Mouse (Mus musculus): ENCODE results near the gene Cdk5r1. TPM values are rescaled to one million over a fixed set of nuclear protein-coding genes. Genes with fewer than 3 reads are reported as not detected.

The Cdk5r1 gene
- polyA plus RNA-seq, 1 experiment from 2014 or later, result 1.5 TPM

DNA sequence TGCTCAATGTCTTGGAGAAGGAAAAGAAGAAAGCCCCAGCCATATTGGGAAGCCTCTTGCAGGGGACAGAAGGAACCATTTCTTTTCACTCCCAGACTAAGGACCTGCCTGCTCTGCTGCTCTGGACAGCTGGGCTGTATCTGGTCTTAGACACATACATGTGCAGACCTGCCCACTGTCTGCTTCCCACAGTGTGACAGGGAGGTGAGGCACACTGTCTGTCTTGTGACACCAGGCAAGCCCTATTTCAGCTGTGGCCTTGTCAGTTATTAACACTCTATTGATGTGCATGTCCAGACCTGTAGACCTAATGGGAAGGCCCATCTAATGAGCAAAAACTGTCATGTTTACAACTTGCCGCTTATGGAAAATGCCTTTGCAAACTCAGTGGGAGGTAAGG is 38.5 kb downstream of the Cdk5r1 start:
- in situ Hi-C loops (cut with MboI; ENCODE audit: low pct_unique_long_range_greater_than_20kb), result no loop called here
- no peaks in the 10 kb centered on the region for H3K27me3 ChIP-seq
- CTCF ChIA-PET, result interaction anchor here (1.1 kb wide), 1 partner anchor 31 kb away, joined by 3 read pairs; no protein-coding TSS in a partner anchor
- no peak for TF ChIP-seq CTCF (IDR thresholded peaks at IDR 0.05)
- no peak for ATAC-seq
- POLR2A ChIA-PET, result interaction anchor here (1.5 kb wide), 1 partner anchor 27 kb away, joined by 3 read pairs; no protein-coding TSS in a partner anchor
- no peak for DNase-seq (ENCODE audit: low read depth, low spot score)

DNA sequence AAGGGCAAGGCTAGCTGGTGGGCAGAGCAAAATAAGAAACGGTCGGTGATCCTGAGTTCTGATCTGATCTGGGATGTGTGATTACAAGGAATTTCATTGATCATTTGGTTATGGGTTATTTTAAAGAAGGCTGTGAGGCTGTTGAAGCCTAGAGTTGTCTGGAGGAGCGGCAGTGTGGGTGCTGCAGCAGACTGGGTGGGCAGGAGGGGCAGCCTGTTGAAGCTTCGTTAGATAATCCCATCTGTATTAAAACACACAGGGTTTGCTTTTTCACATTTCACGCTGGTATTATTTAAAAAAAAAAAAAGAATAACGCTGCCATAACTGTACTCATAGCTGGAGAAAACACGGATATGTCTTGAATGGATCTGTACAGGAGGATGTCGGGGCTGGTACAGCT is 39.1 kb downstream of the Cdk5r1 start:
- DNase-seq (ENCODE audit: low read depth, low spot score), result no peak
- ATAC-seq, result no peak
- no peak for TF ChIP-seq CTCF (IDR thresholded peaks at IDR 0.05)
- in situ Hi-C loops (cut with MboI; ENCODE audit: low pct_unique_long_range_greater_than_20kb), result no loop called here
- no peaks in the 10 kb centered on the region for H3K27me3 ChIP-seq
- ChIA-PET CTCF (interaction anchor here (1.1 kb wide), 1 partner anchor 30 kb away, joined by 3 read pairs; no protein-coding TSS in a partner anchor), POLR2A (no interaction called here)

DNA sequence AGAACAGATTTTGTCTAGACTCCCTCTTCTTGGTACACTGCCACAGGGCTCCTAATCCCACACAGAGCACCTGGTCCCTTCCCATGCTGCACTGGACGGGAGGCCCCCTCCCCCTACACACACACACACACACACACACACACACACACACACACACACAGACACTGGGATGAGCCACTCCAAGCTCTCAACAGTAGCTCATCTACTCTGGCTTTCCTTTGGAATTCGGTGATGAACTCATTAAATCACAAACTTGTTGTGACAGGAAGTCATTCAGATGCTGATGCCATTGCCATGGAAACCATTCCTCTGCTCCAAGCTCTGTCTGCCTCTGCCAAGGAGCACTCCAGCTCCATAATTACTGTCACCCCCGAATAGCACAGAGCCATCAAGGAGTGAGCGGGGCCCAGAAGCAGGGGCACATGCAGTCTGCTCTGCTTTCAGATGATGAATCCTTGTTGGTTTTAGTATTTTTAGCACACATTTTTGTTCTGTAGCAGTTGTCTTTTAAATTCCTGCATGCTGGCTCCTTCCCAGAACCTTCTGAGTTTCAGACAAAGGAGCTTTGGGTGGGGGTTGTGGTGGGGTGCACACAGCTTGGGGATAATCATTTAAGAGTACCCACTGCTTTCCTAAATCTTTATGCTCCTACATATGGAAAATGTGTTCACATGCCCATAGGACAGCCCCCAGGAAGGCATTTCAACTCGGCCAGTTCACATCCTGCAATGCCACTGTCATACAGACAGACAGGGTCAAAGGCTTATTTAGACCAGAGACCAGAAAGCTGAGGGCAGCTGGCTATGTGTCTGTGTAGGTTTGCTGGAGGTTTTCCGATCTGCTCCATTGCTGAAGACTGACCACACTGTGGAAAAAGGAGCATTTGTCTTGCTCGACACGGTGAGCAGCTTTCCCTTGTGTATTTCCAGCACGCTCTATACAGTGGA is 41.9 kb downstream of the Cdk5r1 start:
- CTCF ChIA-PET, result no interaction called here
- no peaks in the 10 kb centered on the region for H3K27me3 ChIP-seq
- POLR2A ChIA-PET, result interaction anchor here (0.8 kb wide), 1 partner anchor 11 kb away, joined by 3 read pairs; no protein-coding TSS in a partner anchor
- ATAC-seq (no peak), DNase-seq (ENCODE audit: low read depth, low spot score) (no peak)
- in situ Hi-C loops (cut with MboI; ENCODE audit: low pct_unique_long_range_greater_than_20kb), result no loop called here
- TF ChIP-seq CTCF (IDR thresholded peaks at IDR 0.05), result no peak

DNA sequence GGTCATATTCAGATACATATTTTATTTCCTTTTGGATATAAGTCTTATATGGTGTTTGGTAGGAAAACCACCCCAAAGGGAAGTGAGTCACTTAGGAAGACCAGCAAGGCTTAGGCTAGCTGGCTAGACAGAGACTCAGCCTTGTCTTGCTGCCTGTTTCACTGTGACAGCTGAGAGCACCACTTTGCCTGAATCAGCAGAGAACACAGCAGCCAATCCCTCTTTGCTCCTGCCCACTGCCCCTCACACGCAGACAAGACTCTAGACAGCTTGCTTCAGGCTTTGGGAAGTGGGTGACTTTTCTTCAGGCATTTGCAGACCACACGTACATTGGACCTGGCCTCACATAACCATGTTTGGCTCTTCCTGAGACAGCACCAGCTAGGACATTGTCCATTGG is 44.3 kb downstream of the Cdk5r1 start:
- no peak for TF ChIP-seq CTCF (IDR thresholded peaks at IDR 0.05)
- ChIA-PET CTCF (interaction anchor here (1.3 kb wide), 1 partner anchor 34 kb away, joined by 3 read pairs; no protein-coding TSS in a partner anchor), POLR2A (interaction anchor here (0.5 kb wide), 1 partner anchor 392 kb away, joined by 9 read pairs; no protein-coding TSS in a partner anchor)
- ATAC-seq (no peak), DNase-seq (ENCODE audit: low read depth, low spot score) (no peak)
- in situ Hi-C loops (cut with MboI; ENCODE audit: low pct_unique_long_range_greater_than_20kb), result no loop called here
- no peaks in the 10 kb centered on the region for H3K27me3 ChIP-seq

DNA sequence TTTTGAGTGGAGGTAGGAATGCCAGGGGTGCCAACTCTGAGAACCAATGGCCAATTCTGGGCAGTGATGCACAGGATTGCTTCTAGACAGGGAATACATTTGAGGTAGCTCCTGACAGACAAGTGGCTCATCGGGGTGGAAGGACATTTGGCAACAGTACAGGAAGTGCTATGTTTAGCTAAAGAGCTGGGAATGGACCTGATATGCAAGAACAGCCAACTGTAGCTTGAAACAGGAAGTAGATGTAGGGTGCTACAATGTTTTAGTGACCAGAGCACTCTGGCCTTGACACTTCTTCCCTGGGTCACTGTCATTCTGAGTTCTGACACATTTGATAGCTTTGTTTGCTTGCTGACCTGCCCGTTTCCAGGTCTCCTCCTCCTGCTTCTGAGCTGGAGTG is 46.0 kb downstream of the Cdk5r1 start:
- no peak for ATAC-seq
- POLR2A ChIA-PET, result no interaction called here
- TF ChIP-seq CTCF (IDR thresholded peaks at IDR 0.05), result no peak
- H3K27me3 ChIP-seq, result no peaks in the 10 kb centered on the region
- CTCF ChIA-PET, result interaction anchor here (0.8 to 1.4 kb wide), 4 partner anchors 10 to 42 kb away, joined by 3 to 4 read pairs (median 3); no protein-coding TSS in a partner anchor
- DNase-seq (ENCODE audit: low read depth, low spot score), result no peak
- in situ Hi-C loops (cut with MboI; ENCODE audit: low pct_unique_long_range_greater_than_20kb), result no loop called here

DNA sequence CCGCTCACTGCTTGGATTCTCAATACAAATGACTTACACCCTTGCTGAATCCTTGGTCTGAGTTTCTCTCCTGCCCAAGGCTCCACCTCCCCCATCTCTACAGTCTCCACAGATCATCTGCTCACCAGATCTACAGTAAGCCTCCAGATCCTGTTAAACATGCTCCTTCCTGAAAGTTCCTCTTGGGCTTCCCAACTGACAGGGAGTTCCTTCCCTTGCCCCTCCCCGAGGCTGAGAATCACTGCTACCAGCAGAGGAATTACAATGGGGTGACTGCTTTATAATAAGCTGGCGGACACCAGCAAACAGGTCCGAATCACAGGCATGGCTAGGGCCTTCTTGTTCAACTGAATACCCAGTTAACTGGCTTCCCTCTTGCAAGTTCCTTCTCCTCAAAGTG is 46.6 kb downstream of the Cdk5r1 start:
- no peak for ATAC-seq
- DNase-seq (ENCODE audit: low read depth, low spot score), result no peak
- ChIA-PET CTCF (interaction anchor here (0.8 to 1.4 kb wide), 4 partner anchors 10 to 43 kb away, joined by 3 to 4 read pairs (median 3); no protein-coding TSS in a partner anchor), POLR2A (no interaction called here)
- no peak for TF ChIP-seq CTCF (IDR thresholded peaks at IDR 0.05)
- in situ Hi-C loops (cut with MboI; ENCODE audit: low pct_unique_long_range_greater_than_20kb), result no loop called here
- no peaks in the 10 kb centered on the region for H3K27me3 ChIP-seq

DNA sequence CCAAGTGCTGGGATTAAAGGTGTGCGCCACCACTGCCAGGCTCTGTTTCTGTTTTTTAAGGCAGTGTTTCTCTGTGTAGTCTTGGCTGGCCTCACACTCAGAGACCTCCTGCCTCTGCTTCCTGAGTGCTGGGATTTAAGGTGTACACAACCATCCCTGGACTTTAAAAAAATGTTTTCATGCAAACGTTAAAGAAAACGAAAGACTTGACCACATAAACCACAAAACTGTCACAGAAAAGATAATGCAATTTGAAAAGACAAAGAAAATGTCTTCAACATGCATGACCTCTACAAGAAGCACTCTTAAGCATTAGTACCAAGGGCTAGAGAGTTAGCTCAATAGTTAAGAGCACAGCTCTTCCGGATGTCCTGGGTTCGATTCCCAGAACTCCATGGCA is 47.4 kb downstream of the Cdk5r1 start:
- POLR2A ChIA-PET, result no interaction called here
- DNase-seq (ENCODE audit: low read depth, low spot score) (no peak), ATAC-seq (no peak)
- CTCF ChIA-PET, result no interaction called here
- in situ Hi-C loops (cut with MboI; ENCODE audit: low pct_unique_long_range_greater_than_20kb), result no loop called here
- TF ChIP-seq CTCF (IDR thresholded peaks at IDR 0.05), result no peak
- no peaks in the 10 kb centered on the region for H3K27me3 ChIP-seq

DNA sequence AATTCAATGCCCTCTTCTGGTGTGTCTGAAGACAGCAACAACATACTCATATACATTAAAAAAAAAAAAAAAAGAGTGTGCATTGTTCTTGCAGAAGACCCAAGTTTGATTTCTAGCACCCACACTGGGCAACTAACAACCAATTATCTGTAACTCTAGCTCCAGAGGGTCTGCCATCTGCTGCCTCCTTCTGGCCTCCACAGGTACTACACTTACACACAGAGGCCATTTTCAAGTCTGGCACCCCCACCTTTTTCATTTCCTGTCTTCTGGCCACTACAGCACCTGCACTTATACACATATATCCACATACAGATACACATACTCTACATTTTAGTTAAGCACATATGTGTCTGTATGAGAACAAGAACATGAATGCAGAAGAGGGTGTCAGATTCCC is 50.9 kb downstream of the Cdk5r1 start:
- ChIA-PET CTCF (no interaction called here), POLR2A (interaction anchor here (1.1 kb wide), 1 partner anchor 30 kb away, joined by 12 read pairs; no protein-coding TSS in a partner anchor)
- no peaks in the 10 kb centered on the region for H3K27me3 ChIP-seq
- DNase-seq (ENCODE audit: low read depth, low spot score), result no peak
- in situ Hi-C loops (cut with MboI; ENCODE audit: low pct_unique_long_range_greater_than_20kb), result loop anchor here (5.0 kb wide), 1 partner anchor 50 kb away; the partner anchor contains the start of gene Cdk5r1
- ATAC-seq, result no peak
- peak; percentile 60 for TF ChIP-seq CTCF (IDR thresholded peaks at IDR 0.05)

DNA sequence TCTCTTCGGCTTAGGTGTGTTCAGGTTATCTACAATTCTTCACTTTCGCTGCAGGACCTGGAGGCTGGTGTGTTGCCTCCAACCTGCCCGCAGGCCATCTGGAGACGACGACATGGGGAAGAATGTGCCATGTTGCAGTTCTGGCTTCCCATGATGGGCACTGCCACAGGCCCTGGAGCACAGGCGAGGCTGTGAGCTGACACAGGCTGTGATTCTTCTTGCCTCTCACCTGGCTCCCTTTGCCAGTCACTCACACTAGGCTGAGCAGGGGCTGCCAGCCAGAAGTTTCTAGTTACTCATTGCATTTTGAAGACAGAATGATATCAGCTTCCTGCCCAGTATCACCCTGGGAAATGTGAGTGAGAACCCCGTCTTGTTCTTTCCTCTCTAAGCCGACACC is 52.3 kb downstream of the Cdk5r1 start:
- no peaks in the 10 kb centered on the region for H3K27me3 ChIP-seq
- in situ Hi-C loops (cut with MboI; ENCODE audit: low pct_unique_long_range_greater_than_20kb), result loop anchor here (5.0 kb wide), 1 partner anchor 52 kb away; the partner anchor contains the start of gene Cdk5r1
- CTCF ChIA-PET, result interaction anchor here (1.0 kb wide), 1 partner anchor 32 kb away, joined by 3 read pairs; no protein-coding TSS in a partner anchor
- DNase-seq (ENCODE audit: low read depth, low spot score), result peak; percentile 53
- no peak for TF ChIP-seq CTCF (IDR thresholded peaks at IDR 0.05)
- POLR2A ChIA-PET, result interaction anchor here (0.7 to 1.0 kb wide), 2 partner anchors 10 to 31 kb away, joined by 3 read pairs; no protein-coding TSS in a partner anchor
- ATAC-seq, result peak; percentile 34

Other genes starting within 250 kb of the Cdk5r1 start
- gene Rhbdl3, start 176.1 kb upstream of the Cdk5r1 start, polyA plus RNA-seq (2021), result 5.8 TPM
- gene 5730455P16Rik, start 99.0 kb upstream of the Cdk5r1 start, polyA plus RNA-seq (2021), result 26.3 TPM
- gene Zfp207, start 93.7 kb upstream of the Cdk5r1 start, polyA plus RNA-seq (2021), result 160 TPM
- 133 TPM for gene Psmd11, start 48.4 kb upstream of the Cdk5r1 start, polyA plus RNA-seq (2021)